Mouse (Mus musculus) bone marrow macrophage, adult 2 months (primary cell): ENCODE data around the gene Sema4c.

Source experiments
- CTCF ChIP-seq: IDR thresholded peaks from 2 replicates; pipeline ENCODE4 v1.5.1; 2012; ENCODE audit warnings: low read depth, mild to moderate bottlenecking, low read length, moderate library complexity
- POLR2A ChIP-seq: IDR thresholded peaks from 2 replicates; pipeline ENCODE4 v1.6.1; 2012; ENCODE audit warnings: mild to moderate bottlenecking, low read depth, low read length, borderline replicate concordance

GRCm38 (mm10) chr1:36598411-36598810 lies 40.3 kb upstream of the Sema4c start:
- TF ChIP-seq CTCF (no peak), POLR2A (no peak)
